Mouse (Mus musculus): ENCODE results near the gene Ankrd27. TPM values are rescaled to one million over a fixed set of nuclear protein-coding genes. Genes with fewer than 3 reads are reported as not detected.
A peak's percentile ranks its signal among the peaks of the same experiment; 100 is the strongest.

Gene Ankrd27
- 17.0 and 17.3 TPM in 2 replicates for polyA plus RNA-seq (2015; fragmentation: Nextera tagmentation; extraction: Ambion mirVana)

DNA sequence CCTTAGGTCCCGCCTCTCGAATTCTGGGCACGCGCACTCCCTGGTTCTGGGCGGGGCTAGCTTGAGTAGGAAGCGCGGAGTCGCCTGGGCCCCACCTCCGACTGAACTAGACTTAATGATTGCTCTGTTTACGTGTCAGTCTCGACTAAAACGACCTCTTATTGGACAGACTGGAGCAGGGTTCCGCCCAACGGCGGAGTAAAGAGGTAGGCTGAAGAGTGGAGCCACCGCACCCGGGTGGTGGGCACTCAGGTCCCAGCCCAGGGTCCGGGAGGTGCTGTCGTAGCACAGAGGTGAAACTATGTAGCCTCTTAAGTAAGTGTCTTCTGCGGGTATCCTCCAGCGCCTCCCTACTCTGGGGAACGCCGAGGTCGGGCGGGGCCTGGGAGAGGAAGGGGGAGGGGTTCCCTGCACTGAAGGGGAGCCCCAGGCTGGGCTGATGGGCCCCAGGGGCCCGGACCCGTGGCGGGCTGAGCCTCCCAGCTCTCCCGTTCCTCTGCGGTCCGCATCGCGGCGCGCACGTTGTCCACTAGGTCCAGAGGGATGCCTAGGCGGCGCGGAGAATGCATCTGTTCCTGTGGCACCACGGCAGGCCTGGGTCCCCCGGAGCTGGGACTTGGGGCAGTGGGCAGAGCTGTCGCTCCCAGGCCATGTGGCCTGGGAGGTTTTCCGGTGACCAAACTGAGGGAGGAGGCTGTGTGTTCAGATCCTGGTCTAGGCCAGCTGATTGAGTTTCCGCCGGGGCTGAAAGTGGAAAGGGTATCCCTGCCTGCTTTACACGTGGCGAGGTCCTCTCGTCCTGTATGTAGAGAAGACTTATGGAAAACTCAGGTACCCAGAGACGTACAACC is at the start of gene Ankrd27:
Gene Ankrd27 (plus strand): TSS at position 190 of the 851 bp plus-strand sequence.
- Histone ChIP-seq H3K36me3 (ENCODE audit: control insufficient read depth, insufficient read depth, low read length) (no peaks in the 10 kb centered on the region), H3K4me1 (replicated peaks; ENCODE audit: control insufficient read depth, insufficient read depth) (peaks cover 6% of the 10 kb centered on the region), H3K9ac (ENCODE audit: low read length) (peak within 1 kb of the TSS; percentile 74), H3K27ac (replicated peaks) (peak within 1 kb of the TSS; percentile 35; the same call in 1 of the 2 replicates), H3K4me2 (replicated peaks; ENCODE audit: low read depth) (peak within 1 kb of the TSS; percentile 98), H3K9me3 (ENCODE audit: control insufficient read depth, low read length) (no peaks in the 10 kb centered on the region), H3K27me3 (ENCODE audit: control insufficient read depth, insufficient read depth, low read length) (no peaks in the 10 kb centered on the region; the same call in 1 of the 2 replicates), H3K4me3 (ENCODE audit: low read depth, low read length) (peak within 1 kb of the TSS; percentile 93)
- TF ChIP-seq EP300 (optimal IDR thresholded peaks at IDR 0.05) (no peak), CTCF (IDR thresholded peaks at IDR 0.05; ENCODE audit: low read depth) (no peak)
- WGBS: 0% methylated on average over 49 of the region's 49 CpGs
- ATAC-seq (ENCODE audit: low FRiP score, low TSS enrichment) (peak; percentile 99), DNase-seq (ENCODE audit: low spot score) (peak; percentile 92)

DNA sequence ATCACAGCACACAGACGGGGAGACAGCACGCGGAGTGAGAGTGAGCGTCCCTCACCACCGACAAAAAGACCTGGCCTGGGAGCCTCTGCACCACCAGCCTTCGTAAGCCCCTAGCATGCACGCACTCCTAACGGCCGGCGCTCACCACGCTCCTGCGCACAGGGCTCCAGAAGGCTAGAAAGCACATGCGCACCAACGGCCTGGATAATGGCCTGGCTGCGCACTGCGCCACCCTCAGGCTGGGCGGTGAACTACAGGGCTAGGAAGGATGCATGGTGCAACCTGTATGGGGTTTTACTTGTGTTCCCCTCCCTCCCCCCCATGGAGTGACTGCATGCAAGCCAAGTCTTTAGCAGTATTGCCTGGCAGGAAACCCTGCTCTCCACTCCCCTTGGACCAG is 48.5 kb upstream of the Ankrd27 start, which contains the start of gene Tdrd12:
Gene Tdrd12 (minus strand): TSS at position 184 of the 400 bp plus-strand sequence.
- DNase-seq (ENCODE audit: low spot score): no peak
- no peak for ATAC-seq (ENCODE audit: low FRiP score, low TSS enrichment)
- no peaks in the 10 kb centered on the region for H3K9me3 ChIP-seq (ENCODE audit: control insufficient read depth, low read length)
- H3K9ac ChIP-seq (ENCODE audit: low read length): no peak within 1 kb of the TSS
- H3K4me1 ChIP-seq (replicated peaks; ENCODE audit: control insufficient read depth, insufficient read depth): no peaks in the 10 kb centered on the region
- TF ChIP-seq CTCF (IDR thresholded peaks at IDR 0.05; ENCODE audit: low read depth) (peak; percentile 42), EP300 (optimal IDR thresholded peaks at IDR 0.05) (no peak)
- H3K27ac ChIP-seq (replicated peaks): no peak within 1 kb of the TSS
- H3K4me2 ChIP-seq (replicated peaks; ENCODE audit: low read depth): no peak within 1 kb of the TSS
- WGBS: 93% methylated on average over 17 of the region's 17 CpGs
- H3K27me3 ChIP-seq (ENCODE audit: control insufficient read depth, insufficient read depth, low read length): no peaks in the 10 kb centered on the region
- H3K4me3 ChIP-seq (ENCODE audit: low read depth, low read length): no peak within 1 kb of the TSS
- no peaks in the 10 kb centered on the region for H3K36me3 ChIP-seq (ENCODE audit: control insufficient read depth, insufficient read depth, low read length)

DNA sequence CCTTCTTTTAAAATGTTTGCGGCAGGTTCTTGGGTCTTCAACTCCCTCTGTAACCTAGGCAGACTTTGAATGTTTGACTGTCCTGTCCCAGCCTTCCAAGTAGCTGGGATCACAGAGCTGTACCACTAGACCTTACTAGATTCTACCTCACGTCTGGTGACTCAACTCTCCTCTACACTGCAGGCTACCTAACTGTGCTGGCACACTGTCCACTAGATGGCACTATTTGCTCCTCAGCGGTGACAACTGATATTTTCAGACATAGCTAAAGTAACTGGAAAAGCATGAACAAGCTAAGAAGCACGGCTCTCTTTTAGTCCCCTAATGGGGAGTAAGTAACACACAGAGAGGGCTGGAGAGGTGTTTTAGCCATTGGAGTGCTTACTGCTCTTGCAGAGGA is 40.2 kb upstream of the Ankrd27 start:
- Histone ChIP-seq H3K36me3 (ENCODE audit: control insufficient read depth, insufficient read depth, low read length) (peaks cover 6% of the 10 kb centered on the region), H3K4me3 (ENCODE audit: low read depth, low read length) (no peak overlapping the region), H3K4me2 (replicated peaks; ENCODE audit: low read depth) (no peak overlapping the region), H3K9ac (ENCODE audit: low read length) (no peak overlapping the region), H3K27me3 (ENCODE audit: control insufficient read depth, insufficient read depth, low read length) (no peaks in the 10 kb centered on the region), H3K4me1 (replicated peaks; ENCODE audit: control insufficient read depth, insufficient read depth) (no peaks in the 10 kb centered on the region), H3K27ac (replicated peaks) (no peak overlapping the region), H3K9me3 (ENCODE audit: control insufficient read depth, low read length) (no peaks in the 10 kb centered on the region)
- TF ChIP-seq EP300 (optimal IDR thresholded peaks at IDR 0.05) (no peak), CTCF (IDR thresholded peaks at IDR 0.05; ENCODE audit: low read depth) (peak; percentile 93)
- peak; percentile 64 for DNase-seq (ENCODE audit: low spot score)
- 30% methylated on average over 4 of the region's 4 CpGs for WGBS
- ATAC-seq (ENCODE audit: low FRiP score, low TSS enrichment): peak; percentile 85

DNA sequence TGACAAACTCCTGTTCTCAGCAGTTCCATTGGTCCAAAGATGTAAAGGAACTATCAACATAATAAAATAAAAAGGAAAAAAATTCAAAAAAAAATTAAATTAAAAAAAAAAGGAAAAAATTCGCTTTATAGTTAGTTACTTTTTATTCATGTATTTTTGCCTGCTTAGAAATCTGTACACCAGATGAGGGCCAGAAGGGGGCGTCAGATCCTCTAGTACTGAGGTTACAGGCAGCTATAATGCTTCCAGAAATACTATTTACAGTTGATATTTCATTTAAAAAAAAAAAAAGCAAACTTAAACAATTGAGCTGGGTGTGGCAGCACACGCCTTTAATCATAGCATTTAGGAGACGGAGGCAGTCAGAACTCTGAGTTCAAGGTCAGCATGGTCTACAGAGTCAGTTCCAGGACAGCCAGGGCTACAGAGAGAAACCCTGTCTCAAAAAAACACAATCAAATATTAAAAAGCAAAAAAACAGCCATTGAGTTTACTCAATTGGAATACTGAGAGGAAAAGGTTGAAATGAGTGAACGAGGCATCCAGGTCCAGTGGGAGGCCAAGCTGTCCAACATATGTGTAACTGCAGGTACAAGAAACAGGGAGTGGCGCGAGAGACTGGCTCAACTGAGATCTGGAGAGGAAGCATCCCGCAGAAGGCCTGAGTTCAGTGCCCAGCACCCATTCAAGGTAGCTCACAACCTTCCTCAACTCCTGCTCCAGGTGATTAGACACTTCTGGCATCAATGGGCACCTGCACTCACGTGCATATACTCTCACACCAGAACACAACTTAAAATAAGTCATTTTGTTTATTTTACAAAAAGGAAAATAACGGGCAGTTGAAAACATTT is 32.1 kb upstream of the Ankrd27 start:
- Histone ChIP-seq H3K27ac (replicated peaks) (no peak overlapping the region), H3K4me3 (ENCODE audit: low read depth, low read length) (peak overlapping the region; percentile 90; the same call in 1 of the 2 replicates), H3K27me3 (ENCODE audit: control insufficient read depth, insufficient read depth, low read length) (no peaks in the 10 kb centered on the region), H3K9ac (ENCODE audit: low read length) (no peak overlapping the region), H3K36me3 (ENCODE audit: control insufficient read depth, insufficient read depth, low read length) (peaks cover 5% of the 10 kb centered on the region), H3K4me1 (replicated peaks; ENCODE audit: control insufficient read depth, insufficient read depth) (no peaks in the 10 kb centered on the region), H3K9me3 (ENCODE audit: control insufficient read depth, low read length) (no peaks in the 10 kb centered on the region), H3K4me2 (replicated peaks; ENCODE audit: low read depth) (peak overlapping the region; percentile 100; the same call in 1 of the 2 replicates)
- WGBS: 48% methylated on average over 10 of the region's 10 CpGs
- no peak for ATAC-seq (ENCODE audit: low FRiP score, low TSS enrichment)
- no peak for TF ChIP-seq EP300 (optimal IDR thresholded peaks at IDR 0.05)
- TF ChIP-seq CTCF (IDR thresholded peaks at IDR 0.05; ENCODE audit: low read depth): peak; percentile 62
- peak; percentile 52 for DNase-seq (ENCODE audit: low spot score)

DNA sequence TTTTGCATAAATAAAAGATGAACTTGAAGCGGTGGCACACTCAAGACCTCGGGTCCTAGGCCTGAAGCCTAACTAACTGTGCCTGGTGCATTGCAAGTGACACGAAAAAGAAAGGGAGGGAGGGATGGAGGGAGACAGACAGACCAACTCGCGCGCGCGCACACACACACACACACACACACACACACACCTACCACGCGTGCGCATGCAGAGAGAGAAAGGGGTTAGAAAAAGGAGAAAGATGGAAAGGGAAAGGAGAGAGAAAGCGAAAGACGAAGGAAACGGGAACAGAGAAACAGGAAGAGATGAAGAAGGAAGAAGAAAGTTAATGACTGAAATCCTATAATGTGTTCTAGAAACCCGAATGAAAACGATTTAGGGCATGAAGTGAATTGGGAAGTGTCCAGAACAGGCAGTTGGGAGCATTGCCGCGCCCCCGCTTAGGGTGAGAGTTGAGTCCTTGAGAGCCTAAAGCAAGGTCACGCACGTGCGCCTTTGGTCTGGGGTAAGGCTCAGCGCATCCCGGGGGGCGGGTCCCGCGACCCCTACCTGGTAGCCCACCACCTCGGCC is 31.4 kb upstream of the Ankrd27 start:
- WGBS: 4% methylated on average over 28 of the region's 28 CpGs
- TF ChIP-seq CTCF (IDR thresholded peaks at IDR 0.05; ENCODE audit: low read depth): no peak
- TF ChIP-seq EP300 (optimal IDR thresholded peaks at IDR 0.05): no peak
- Histone ChIP-seq H3K4me1 (replicated peaks; ENCODE audit: control insufficient read depth, insufficient read depth) (no peaks in the 10 kb centered on the region), H3K27ac (replicated peaks) (peak overlapping the region; percentile 99), H3K36me3 (ENCODE audit: control insufficient read depth, insufficient read depth, low read length) (no peaks in the 10 kb centered on the region), H3K4me3 (ENCODE audit: low read depth, low read length) (peak overlapping the region; percentile 90), H3K27me3 (ENCODE audit: control insufficient read depth, insufficient read depth, low read length) (no peaks in the 10 kb centered on the region), H3K4me2 (replicated peaks; ENCODE audit: low read depth) (peak overlapping the region; percentile 100), H3K9ac (ENCODE audit: low read length) (peak overlapping the region; percentile 99), H3K9me3 (ENCODE audit: control insufficient read depth, low read length) (no peaks in the 10 kb centered on the region)
- DNase-seq (ENCODE audit: low spot score): peak; percentile 42
- ATAC-seq (ENCODE audit: low FRiP score, low TSS enrichment): no peak; the same call in 1 of the 2 replicates
